Mouse (Mus musculus): ENCODE measurements at regions not wholly inside any gene's neighbourhood (a gene's known extent, or its start where the extent isn't known, plus 50 kb on each side); places are given as distances from the start of the nearest gene placed in this dataset.
A peak's percentile ranks its signal among the peaks of the same experiment; 100 is the strongest.

- H3K9ac ChIP-seq (replicated peaks; ENCODE audit: low read length) = no peak overlapping the region
- no peaks in the 10 kb centered on the region for H3K36me3 ChIP-seq (ENCODE audit: insufficient read depth, low read length)
- H3K27ac ChIP-seq (ENCODE audit: low read length) = no peak overlapping the region
- H3K27me3 ChIP-seq (ENCODE audit: insufficient read depth, low read length) = no peaks in the 10 kb centered on the region
- peaks cover 13% of the 10 kb centered on the region; the same call in 1 of the 2 replicates for H3K4me1 ChIP-seq (ENCODE audit: insufficient read depth, low read length)
- WGBS = 47% methylated on average over 3 of the region's 3 CpGs
- H3K4me2 ChIP-seq (replicated peaks; ENCODE audit: low read depth, low read length) = no peak overlapping the region
- ATAC-seq (ENCODE audit: low FRiP score, low TSS enrichment) = no peak
- no peak overlapping the region for H3K4me3 ChIP-seq (ENCODE audit: low read length)
- H3K9me3 ChIP-seq (ENCODE audit: low read length) = no peaks in the 10 kb centered on the region
Measured at GRCm38 (mm10) chr9:41268112-41268511, 106.6 kb upstream of the Ubash3b start.

DNA sequence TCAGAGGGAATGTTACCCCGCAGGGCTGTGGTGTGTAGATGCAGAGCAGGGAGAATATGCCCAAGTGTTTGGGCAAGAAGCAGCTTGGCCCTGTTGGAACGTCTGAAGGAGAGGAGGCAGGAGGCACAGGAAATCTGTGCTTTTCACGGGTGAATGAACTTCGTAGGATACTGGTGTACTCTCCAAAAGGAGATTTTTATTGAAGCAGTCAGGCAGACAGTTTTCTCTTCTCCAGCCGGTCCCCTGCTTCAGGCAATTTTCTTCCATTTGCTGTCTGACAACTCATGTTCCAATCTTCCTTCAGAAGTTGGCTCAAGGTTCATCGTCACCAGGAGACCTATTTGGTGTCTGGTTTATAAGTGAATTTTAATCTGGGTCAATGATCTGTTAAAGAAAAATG, 103.0 kb upstream of the Ubash3b start:
- Histone ChIP-seq H3K36me3 (ENCODE audit: insufficient read depth, low read length) (no peaks in the 10 kb centered on the region), H3K4me3 (ENCODE audit: low read length) (no peak overlapping the region), H3K27ac (ENCODE audit: low read length) (no peak overlapping the region), H3K4me2 (replicated peaks; ENCODE audit: low read depth, low read length) (no peak overlapping the region), H3K9ac (replicated peaks; ENCODE audit: low read length) (no peak overlapping the region), H3K9me3 (ENCODE audit: low read length) (no peaks in the 10 kb centered on the region), H3K27me3 (ENCODE audit: insufficient read depth, low read length) (no peaks in the 10 kb centered on the region), H3K4me1 (ENCODE audit: insufficient read depth, low read length) (peaks cover 7% of the 10 kb centered on the region; the same call in 1 of the 2 replicates)
- ATAC-seq (ENCODE audit: low FRiP score, low TSS enrichment) = no peak
- 35% methylated on average over 6 of the region's 6 CpGs for WGBS

DNA sequence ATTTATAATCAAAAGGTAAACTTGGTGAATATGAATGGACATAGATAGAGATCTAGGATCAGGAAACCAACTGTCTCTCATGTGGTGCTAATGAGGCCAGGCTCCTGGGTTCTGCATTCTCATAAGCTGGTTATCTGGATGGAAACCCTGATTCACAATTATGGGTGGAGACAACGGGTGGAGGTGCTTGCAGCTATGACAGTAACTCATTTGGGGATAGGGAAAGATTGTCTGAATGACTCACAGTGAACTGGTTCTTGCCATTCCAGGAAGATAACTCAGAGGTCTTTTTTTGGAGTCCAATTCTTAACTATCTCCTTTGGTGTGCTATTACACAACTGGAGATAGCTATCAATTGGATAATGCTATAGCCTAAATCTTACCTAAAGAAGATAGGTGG, 95.7 kb upstream of the Ubash3b start:
- no peak for ATAC-seq (ENCODE audit: low FRiP score, low TSS enrichment)

GRCm38 (mm10) chr9:41242372-41242771, 80.9 kb upstream of the Ubash3b start:
- ATAC-seq (ENCODE audit: low FRiP score, low TSS enrichment) = no peak
- no peak overlapping the region for H3K9ac ChIP-seq (replicated peaks; ENCODE audit: low read length)
- H3K4me1 ChIP-seq (ENCODE audit: insufficient read depth, low read length) = no peaks in the 10 kb centered on the region
- H3K36me3 ChIP-seq (ENCODE audit: insufficient read depth, low read length) = no peaks in the 10 kb centered on the region
- no peak overlapping the region for H3K4me2 ChIP-seq (replicated peaks; ENCODE audit: low read depth, low read length)
- H3K27ac ChIP-seq (ENCODE audit: low read length) = no peak overlapping the region
- no peaks in the 10 kb centered on the region for H3K27me3 ChIP-seq (ENCODE audit: insufficient read depth, low read length)
- H3K4me3 ChIP-seq (ENCODE audit: low read length) = no peak overlapping the region
- H3K9me3 ChIP-seq (ENCODE audit: low read length) = no peaks in the 10 kb centered on the region
- 83% methylated on average over 7 of the region's 7 CpGs for whole genome bisulfite sequencing

More for the DNA sequence above, 95.7 kb upstream of the Ubash3b start:
- no peak overlapping the region for H3K4me2 ChIP-seq (replicated peaks; ENCODE audit: low read depth, low read length)
- H3K9ac ChIP-seq (replicated peaks; ENCODE audit: low read length) = no peak overlapping the region
- H3K9me3 ChIP-seq (ENCODE audit: low read length) = no peaks in the 10 kb centered on the region
- WGBS = 88% methylated on average over 1 of the region's 1 CpGs
- H3K27ac ChIP-seq (ENCODE audit: low read length) = no peak overlapping the region
- H3K4me1 ChIP-seq (ENCODE audit: insufficient read depth, low read length) = no peaks in the 10 kb centered on the region
- no peaks in the 10 kb centered on the region for H3K27me3 ChIP-seq (ENCODE audit: insufficient read depth, low read length)
- H3K4me3 ChIP-seq (ENCODE audit: low read length) = no peak overlapping the region
- H3K36me3 ChIP-seq (ENCODE audit: insufficient read depth, low read length) = no peaks in the 10 kb centered on the region

DNA sequence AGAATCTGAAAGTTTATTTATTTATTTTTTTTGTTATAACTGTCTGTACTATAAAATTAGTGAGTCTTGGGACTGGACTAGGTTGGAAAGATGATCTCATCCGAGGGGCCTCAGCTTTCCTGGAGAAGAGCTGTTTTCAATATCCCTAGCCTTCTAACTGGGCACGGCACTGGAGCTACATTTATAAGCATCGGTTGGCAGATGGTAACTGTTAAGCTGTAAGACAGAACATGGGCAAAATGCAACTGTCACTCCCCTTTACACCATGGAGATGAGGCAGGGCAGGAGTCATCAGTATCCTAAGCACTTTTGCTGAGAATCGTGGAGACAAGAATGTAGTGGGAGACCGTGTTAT, 77.6 kb upstream of the Ubash3b start:
- H3K36me3 ChIP-seq (ENCODE audit: insufficient read depth, low read length) = no peaks in the 10 kb centered on the region
- H3K4me2 ChIP-seq (replicated peaks; ENCODE audit: low read depth, low read length) = no peak overlapping the region
- no peak overlapping the region for H3K9ac ChIP-seq (replicated peaks; ENCODE audit: low read length)
- H3K4me1 ChIP-seq (ENCODE audit: insufficient read depth, low read length) = no peaks in the 10 kb centered on the region
- H3K9me3 ChIP-seq (ENCODE audit: low read length) = no peaks in the 10 kb centered on the region
- ATAC-seq (ENCODE audit: low FRiP score, low TSS enrichment) = no peak
- H3K27me3 ChIP-seq (ENCODE audit: insufficient read depth, low read length) = no peaks in the 10 kb centered on the region
- no peak overlapping the region for H3K27ac ChIP-seq (ENCODE audit: low read length)
- H3K4me3 ChIP-seq (ENCODE audit: low read length) = no peak overlapping the region
- WGBS = 53% methylated on average over 5 of the region's 5 CpGs

DNA sequence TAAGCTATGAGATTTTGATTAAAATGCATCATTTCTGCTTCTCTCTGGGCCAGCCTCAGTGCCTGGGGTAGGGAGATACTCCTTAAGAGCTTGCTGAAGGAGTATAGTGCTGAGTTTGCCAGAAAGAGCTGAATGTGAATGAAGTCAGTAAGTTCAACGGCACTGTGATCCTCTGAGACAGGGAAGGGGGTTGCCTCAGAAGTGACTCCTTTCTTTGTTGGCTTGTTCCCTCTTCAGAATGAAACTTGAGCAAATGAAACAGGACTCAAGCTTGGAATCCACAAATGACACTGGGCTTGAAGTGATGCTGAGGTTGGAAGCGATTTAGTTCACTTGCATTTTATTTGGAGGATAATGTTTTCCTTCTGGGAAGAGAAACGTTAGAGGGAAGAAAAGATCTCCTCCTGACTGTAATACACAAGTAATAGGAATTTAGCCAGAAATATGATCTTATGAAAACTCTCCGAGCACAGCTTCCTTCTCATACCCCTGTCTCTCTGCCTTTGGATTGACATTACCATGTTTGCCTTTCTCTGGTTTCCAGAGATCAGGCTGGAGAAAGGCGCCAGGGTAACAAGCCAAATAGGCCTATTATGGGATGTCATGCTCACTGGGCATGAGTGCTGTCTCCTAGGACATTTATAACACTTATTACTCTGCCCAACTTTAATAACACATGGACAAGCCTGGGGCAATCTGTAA, 77.0 kb upstream of the Ubash3b start:
- no peaks in the 10 kb centered on the region for H3K9me3 ChIP-seq (ENCODE audit: low read length)
- no peak for ATAC-seq (ENCODE audit: low FRiP score, low TSS enrichment)
- WGBS = 40% methylated on average over 5 of the region's 5 CpGs

DNA sequence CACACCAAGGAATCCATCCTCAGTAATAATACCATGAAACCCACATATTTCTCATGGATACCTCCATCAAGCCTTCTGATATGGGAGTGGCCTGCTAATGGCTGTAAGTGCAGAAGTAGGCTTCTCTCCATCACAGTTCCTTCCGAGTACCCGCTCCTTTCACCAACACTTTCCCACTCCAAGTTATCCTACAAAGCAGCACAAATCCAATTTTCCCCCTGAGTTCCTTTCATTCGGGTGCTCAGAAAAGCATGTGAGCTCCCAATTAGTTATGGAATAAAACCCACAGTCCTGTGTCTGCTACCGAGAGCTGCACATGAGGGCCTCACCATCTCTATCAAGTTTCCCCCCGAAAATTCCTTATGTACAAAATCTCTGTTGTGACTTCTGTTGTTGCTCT, 75.8 kb upstream of the Ubash3b start:
- no peak overlapping the region for H3K27ac ChIP-seq (ENCODE audit: low read length)
- H3K27me3 ChIP-seq (ENCODE audit: insufficient read depth, low read length) = no peaks in the 10 kb centered on the region
- ATAC-seq (ENCODE audit: low FRiP score, low TSS enrichment) = no peak
- no peak overlapping the region for H3K4me2 ChIP-seq (replicated peaks; ENCODE audit: low read depth, low read length)
- H3K9ac ChIP-seq (replicated peaks; ENCODE audit: low read length) = no peak overlapping the region
- no peak overlapping the region for H3K4me3 ChIP-seq (ENCODE audit: low read length)
- no peaks in the 10 kb centered on the region for H3K36me3 ChIP-seq (ENCODE audit: insufficient read depth, low read length)
- no peaks in the 10 kb centered on the region for H3K4me1 ChIP-seq (ENCODE audit: insufficient read depth, low read length)
- no peaks in the 10 kb centered on the region for H3K9me3 ChIP-seq (ENCODE audit: low read length)
- 93% methylated on average over 5 of the region's 5 CpGs for WGBS

More for the DNA sequence above, 77.0 kb upstream of the Ubash3b start:
- H3K4me2 ChIP-seq (replicated peaks; ENCODE audit: low read depth, low read length) = no peak overlapping the region
- no peak overlapping the region for H3K4me3 ChIP-seq (ENCODE audit: low read length)
- H3K27me3 ChIP-seq (ENCODE audit: insufficient read depth, low read length) = no peaks in the 10 kb centered on the region
- no peak overlapping the region for H3K9ac ChIP-seq (replicated peaks; ENCODE audit: low read length)
- no peaks in the 10 kb centered on the region for H3K36me3 ChIP-seq (ENCODE audit: insufficient read depth, low read length)
- no peak overlapping the region; the same call in 1 of the 2 replicates for H3K27ac ChIP-seq (ENCODE audit: low read length)
- H3K4me1 ChIP-seq (ENCODE audit: insufficient read depth, low read length) = no peaks in the 10 kb centered on the region

- no peak; the same call in 1 of the 2 replicates for ATAC-seq (ENCODE audit: low FRiP score, low TSS enrichment)
- 8% methylated on average over 5 of the region's 5 CpGs for WGBS
- Histone ChIP-seq H3K9me3 (ENCODE audit: low read length) (no peaks in the 10 kb centered on the region), H3K27ac (ENCODE audit: low read length) (peak overlapping the region; percentile 88), H3K27me3 (ENCODE audit: insufficient read depth, low read length) (no peaks in the 10 kb centered on the region), H3K4me2 (replicated peaks; ENCODE audit: low read depth, low read length) (peak overlapping the region; percentile 77), H3K36me3 (ENCODE audit: insufficient read depth, low read length) (no peaks in the 10 kb centered on the region), H3K9ac (replicated peaks; ENCODE audit: low read length) (peak overlapping the region; percentile 83), H3K4me3 (ENCODE audit: low read length) (peak overlapping the region; percentile 55), H3K4me1 (ENCODE audit: insufficient read depth, low read length) (peaks cover 9% of the 10 kb centered on the region)
Measured at GRCm38 (mm10) chr9:41229225-41229582, 67.7 kb upstream of the Ubash3b start.

DNA sequence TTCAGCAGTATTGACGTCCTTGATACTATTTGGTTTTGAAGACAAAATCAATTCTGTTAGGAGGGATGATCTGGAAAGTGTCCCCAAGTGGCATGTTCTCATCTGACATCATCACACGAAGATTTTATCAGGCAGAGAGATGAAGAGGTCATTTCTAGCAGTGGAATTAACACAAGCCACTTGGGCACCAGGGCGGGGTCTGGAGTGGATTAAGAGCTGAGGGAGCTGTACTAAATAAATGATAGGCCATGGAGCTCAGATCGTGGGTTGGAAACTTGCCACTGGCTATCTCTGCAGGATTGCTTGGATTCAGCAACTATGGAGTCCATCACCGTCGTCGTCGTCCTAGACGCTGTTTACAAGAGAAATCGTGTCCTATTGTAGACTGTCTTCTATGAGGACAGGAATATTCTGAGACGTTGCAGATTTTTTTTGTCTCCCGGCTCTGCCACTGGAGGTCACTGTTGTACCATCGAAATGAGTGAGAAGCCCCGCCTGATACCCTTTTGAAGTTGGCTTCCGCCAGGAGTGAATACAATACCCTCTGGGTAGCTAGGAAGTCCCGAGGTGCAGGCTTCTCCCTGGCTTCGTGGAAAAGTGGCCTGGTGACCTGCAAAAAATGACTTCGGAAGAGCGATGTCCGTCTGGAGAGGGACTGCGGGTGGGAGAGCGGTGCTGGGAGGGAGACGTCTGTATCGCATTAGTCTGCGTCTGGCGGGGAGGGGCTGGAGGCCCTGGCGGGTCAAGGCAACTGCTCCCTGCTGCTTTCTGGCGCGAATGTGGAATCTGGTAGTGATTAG, 67.1 kb upstream of the Ubash3b start:
- 6% methylated on average over 29 of the region's 29 CpGs for WGBS
- ATAC-seq (ENCODE audit: low FRiP score, low TSS enrichment) = peak; percentile 93
- Histone ChIP-seq H3K4me3 (ENCODE audit: low read length) (peak overlapping the region; percentile 55), H3K27ac (ENCODE audit: low read length) (peak overlapping the region; percentile 88), H3K27me3 (ENCODE audit: insufficient read depth, low read length) (no peaks in the 10 kb centered on the region), H3K36me3 (ENCODE audit: insufficient read depth, low read length) (no peaks in the 10 kb centered on the region), H3K9ac (replicated peaks; ENCODE audit: low read length) (peak overlapping the region; percentile 83), H3K4me2 (replicated peaks; ENCODE audit: low read depth, low read length) (peak overlapping the region; percentile 77), H3K9me3 (ENCODE audit: low read length) (no peaks in the 10 kb centered on the region), H3K4me1 (ENCODE audit: insufficient read depth, low read length) (peaks cover 9% of the 10 kb centered on the region)

DNA sequence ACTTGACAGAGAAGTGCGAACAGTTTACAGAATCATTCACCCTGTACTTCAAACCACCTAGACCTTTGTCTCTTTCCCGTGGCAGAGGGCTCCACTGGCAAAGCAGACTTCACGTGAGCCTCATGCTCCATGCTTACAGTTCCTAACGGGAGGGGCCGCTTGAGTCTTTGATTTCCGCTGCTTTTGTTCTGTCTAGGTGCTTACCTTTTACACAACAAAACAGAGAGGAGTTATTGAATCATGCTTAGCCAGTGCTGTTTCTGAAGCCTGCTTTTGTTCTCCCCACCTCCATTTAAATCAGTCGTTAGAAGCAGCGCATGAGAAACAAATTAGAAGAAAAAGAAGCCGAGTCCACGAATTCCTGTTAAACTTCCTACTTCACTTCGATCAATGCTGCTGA, 61.9 kb upstream of the Ubash3b start:
- Histone ChIP-seq H3K27ac (ENCODE audit: low read length) (no peak overlapping the region), H3K27me3 (ENCODE audit: insufficient read depth, low read length) (no peaks in the 10 kb centered on the region), H3K9ac (replicated peaks; ENCODE audit: low read length) (no peak overlapping the region), H3K4me3 (ENCODE audit: low read length) (no peak overlapping the region), H3K4me2 (replicated peaks; ENCODE audit: low read depth, low read length) (no peak overlapping the region), H3K36me3 (ENCODE audit: insufficient read depth, low read length) (no peaks in the 10 kb centered on the region), H3K4me1 (ENCODE audit: insufficient read depth, low read length) (no peaks in the 10 kb centered on the region), H3K9me3 (ENCODE audit: low read length) (no peaks in the 10 kb centered on the region)
- ATAC-seq (ENCODE audit: low FRiP score, low TSS enrichment) = no peak
- WGBS = 54% methylated on average over 11 of the region's 11 CpGs

All from kidney, embryonic 16.5 days (tissue).